Mouse (Mus musculus) bone marrow macrophage, adult 2 months (primary cell): ENCODE measurements around the gene Kcnrg. TPM values are rescaled to one million over a fixed set of nuclear protein-coding genes. Genes with fewer than 3 reads are reported as not detected.
A peak's percentile ranks its signal among the peaks of the same experiment; 100 is the strongest.
"Not testable (repeated sequence)": the region's sequence is repeated elsewhere in the genome, so short reads cannot be mapped to it uniquely, and the experiment has no call there.

Experiments
- H3K27ac ChIP-seq: 2 replicates; pipeline ENCODE4 v1.5.1; 2012; ENCODE audit warnings: low read depth, low read length; ENCODE audit not compliant: insufficient read depth
- H3K4me1 ChIP-seq: 2 replicates; pipeline ENCODE4 v1.6.1; 2012; ENCODE audit warnings: low read length; ENCODE audit not compliant: control insufficient read depth, insufficient read depth
- H3K4me3 ChIP-seq: 2 replicates; pipeline ENCODE4 v1.5.1; 2012; ENCODE audit warnings: mild to moderate bottlenecking, low read length, moderate library complexity; ENCODE audit not compliant: insufficient read depth
- CTCF ChIP-seq: IDR thresholded peaks from 2 replicates; pipeline ENCODE4 v1.5.1; 2012; ENCODE audit warnings: low read depth, mild to moderate bottlenecking, low read length, moderate library complexity
- POLR2A ChIP-seq: IDR thresholded peaks from 2 replicates; pipeline ENCODE4 v1.6.1; 2012; ENCODE audit warnings: mild to moderate bottlenecking, low read depth, low read length, borderline replicate concordance
- polyA plus RNA-seq: library from polyadenylated mRNA; stranded (reverse); fragments of >200 nt; gene quantifications from 2 replicates; pipeline ENCODE4 v1.2.4, GENCODE M21; 2012; ENCODE audit not compliant: missing spikeins, insufficient read depth, insufficient read length

The Kcnrg gene
- not detected in 2 replicates for polyA plus RNA-seq

GRCm38 (mm10) chr14:61607157-61607556 lies at the start of gene Kcnrg:
Kcnrg (plus strand) TSS chr14:61607457.
- TF ChIP-seq POLR2A (no peak), CTCF (no peak)
- H3K4me3 ChIP-seq, result no peak within 1 kb of the TSS
- peaks cover 3% of the 10 kb centered on the region; the same call in 1 of the 2 replicates for H3K4me1 ChIP-seq
- no peak within 1 kb of the TSS for H3K27ac ChIP-seq

- H3K4me1 ChIP-seq, result peaks cover 11% of the 10 kb centered on the region
- TF ChIP-seq CTCF (no peak), POLR2A (no peak)
These were observed 48.4 kb upstream of the Kcnrg start for GRCm38 (mm10) chr14:61558901-61559300.

GRCm38 (mm10) chr14:61559856-61560255 lies 47.4 kb upstream of the Kcnrg start:
- TF ChIP-seq CTCF (no peak), POLR2A (no peak)
- peaks cover 6% of the 10 kb centered on the region for H3K4me1 ChIP-seq
- H3K4me3 ChIP-seq, result no peak overlapping the region
- H3K27ac ChIP-seq, result no peak overlapping the region

More at GRCm38 (mm10) chr14:61558901-61559300, 48.4 kb upstream of the Kcnrg start:
- Histone ChIP-seq H3K4me3 (no peak overlapping the region), H3K27ac (no peak overlapping the region)

- not testable (repeated sequence) for H3K4me3 ChIP-seq, H3K27ac ChIP-seq, H3K4me1 ChIP-seq
These were observed 41.0 kb upstream of the Kcnrg start for GRCm38 (mm10) chr14:61566211-61566610.

- H3K4me3 ChIP-seq, result no peak overlapping the region
- peaks cover 6% of the 10 kb centered on the region for H3K4me1 ChIP-seq
- TF ChIP-seq POLR2A (no peak), CTCF (no peak)
- H3K27ac ChIP-seq, result no peak overlapping the region
These were observed 37.9 kb upstream of the Kcnrg start for GRCm38 (mm10) chr14:61569344-61569743.

- Histone ChIP-seq H3K4me1 (peaks cover 6% of the 10 kb centered on the region), H3K4me3 (no peak overlapping the region), H3K27ac (no peak overlapping the region)
- TF ChIP-seq POLR2A (no peak), CTCF (peak; percentile 96)
These were observed 35.9 kb upstream of the Kcnrg start for GRCm38 (mm10) chr14:61571366-61571765.

GRCm38 (mm10) chr14:61572131-61572530 lies 35.1 kb upstream of the Kcnrg start:
- H3K4me3 ChIP-seq, result no peak overlapping the region
- TF ChIP-seq POLR2A (no peak), CTCF (no peak)
- H3K27ac ChIP-seq, result no peak overlapping the region
- peaks cover 6% of the 10 kb centered on the region for H3K4me1 ChIP-seq

- H3K4me3 ChIP-seq, result no peak overlapping the region
- TF ChIP-seq POLR2A (no peak), CTCF (no peak)
- H3K4me1 ChIP-seq, result peaks cover 6% of the 10 kb centered on the region
- H3K27ac ChIP-seq, result no peak overlapping the region
These were observed 32.2 kb upstream of the Kcnrg start for GRCm38 (mm10) chr14:61575066-61575465.

GRCm38 (mm10) chr14:61575941-61576340 lies 31.3 kb upstream of the Kcnrg start:
- no peak overlapping the region for H3K4me3 ChIP-seq
- no peak overlapping the region for H3K27ac ChIP-seq
- H3K4me1 ChIP-seq, result peaks cover 6% of the 10 kb centered on the region
- TF ChIP-seq CTCF, result no peak
- no peak for TF ChIP-seq POLR2A

GRCm38 (mm10) chr14:61589288-61590065 lies 17.8 kb upstream of the Kcnrg start:
- Histone ChIP-seq H3K27ac (peak overlapping the region; percentile 62), H3K4me1 (peaks cover 16% of the 10 kb centered on the region), H3K4me3 (no peak overlapping the region)
- TF ChIP-seq CTCF (no peak), POLR2A (no peak)
